Mouse (Mus musculus): ENCODE measurements around the gene Zp1. TPM values are rescaled to one million over a fixed set of nuclear protein-coding genes. Genes with fewer than 3 reads are reported as not detected.

Zp1 gene
- total and polyA plus RNA-seq, 2 experiments from 2014 or later, result 0.19 TPM; not detected in 1

DNA sequence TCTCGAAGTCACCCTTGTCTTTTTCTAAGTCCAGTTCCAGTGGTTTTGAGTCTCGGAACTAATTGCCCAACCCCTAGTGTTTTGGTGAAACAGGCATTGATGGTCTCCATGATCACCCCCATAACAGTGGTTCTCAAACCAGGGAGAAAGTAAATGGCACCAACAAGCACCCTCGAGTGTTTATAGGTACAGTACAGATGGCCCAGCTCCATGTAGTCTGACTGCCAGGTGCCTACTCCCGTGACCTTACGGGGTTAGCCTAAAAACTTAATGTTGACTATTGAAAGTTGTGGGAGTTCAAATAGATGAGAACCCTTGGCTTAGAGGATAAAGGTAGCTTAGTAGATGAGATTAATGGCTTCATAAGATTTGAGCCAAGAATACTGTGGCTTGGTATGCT is 19.4 kb downstream of the Zp1 start:
- Histone ChIP-seq H3K4me3 (ENCODE audit: low read depth, low read length) (no peak overlapping the region), H3K4me1 (ENCODE audit: control insufficient read depth, insufficient read depth) (peaks cover 37% of the 10 kb centered on the region), H3K9me3 (replicated peaks; ENCODE audit: control insufficient read depth, low read length) (no peaks in the 10 kb centered on the region), H3K9ac (replicated peaks; ENCODE audit: low read depth, low read length) (no peak overlapping the region), H3K27ac (ENCODE audit: low read depth) (no peak overlapping the region), H3K4me2 (ENCODE audit: low read depth, low read length) (no peak overlapping the region), H3K27me3 (ENCODE audit: control insufficient read depth, insufficient read depth, low read length) (no peaks in the 10 kb centered on the region), H3K36me3 (replicated peaks; ENCODE audit: control insufficient read depth, insufficient read depth, low read length) (peaks cover 84% of the 10 kb centered on the region)
- ATAC-seq (ENCODE audit: insufficient read depth, low read depth) (no peak), DNase-seq (ENCODE audit: low spot score) (no peak)
- TF ChIP-seq CTCF (IDR thresholded peaks at IDR 0.05; ENCODE audit: low read depth) (no peak), EP300 (IDR thresholded peaks at IDR 0.05; ENCODE audit: low read depth) (no peak)
- 92% methylated on average over 5 of the region's 5 CpGs for WGBS

DNA sequence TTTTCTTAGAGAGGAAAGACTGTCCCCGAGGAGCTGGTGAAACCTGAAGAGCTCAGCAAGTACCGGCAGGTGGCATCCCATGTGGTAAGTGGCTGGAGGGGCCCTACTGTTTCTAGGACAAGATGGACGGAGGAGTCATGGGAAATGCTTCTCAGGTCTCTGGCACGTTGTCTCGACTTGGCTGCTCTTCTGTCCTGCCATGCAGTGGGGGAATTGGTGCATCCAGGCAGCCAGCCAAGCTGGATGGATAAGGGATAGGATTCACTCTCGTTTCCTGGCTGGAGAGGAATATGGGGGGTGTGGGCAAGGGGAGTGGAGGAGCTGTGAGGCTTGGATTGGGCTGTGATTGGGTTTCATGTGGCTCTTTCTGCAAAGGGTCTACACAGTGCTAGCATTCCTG is 20.1 kb downstream of the Zp1 start:
- DNase-seq (ENCODE audit: low spot score) (peak; percentile 49), ATAC-seq (ENCODE audit: insufficient read depth, low read depth) (peak; percentile 28; the same call in 1 of the 2 replicates)
- TF ChIP-seq CTCF (IDR thresholded peaks at IDR 0.05; ENCODE audit: low read depth) (no peak), EP300 (IDR thresholded peaks at IDR 0.05; ENCODE audit: low read depth) (no peak)
- Histone ChIP-seq H3K27ac (ENCODE audit: low read depth) (peak overlapping the region; percentile 62), H3K9ac (replicated peaks; ENCODE audit: low read depth, low read length) (no peak overlapping the region), H3K36me3 (replicated peaks; ENCODE audit: control insufficient read depth, insufficient read depth, low read length) (peaks cover 77% of the 10 kb centered on the region), H3K27me3 (ENCODE audit: control insufficient read depth, insufficient read depth, low read length) (no peaks in the 10 kb centered on the region), H3K4me2 (ENCODE audit: low read depth, low read length) (no peak overlapping the region), H3K4me1 (ENCODE audit: control insufficient read depth, insufficient read depth) (peaks cover 36% of the 10 kb centered on the region), H3K4me3 (ENCODE audit: low read depth, low read length) (no peak overlapping the region), H3K9me3 (replicated peaks; ENCODE audit: control insufficient read depth, low read length) (no peaks in the 10 kb centered on the region)
- WGBS, result 16% methylated on average over 6 of the region's 6 CpGs

GRCm38 (mm10) chr19:10897491-10897890 is 22.9 kb downstream of the Zp1 start:
- Histone ChIP-seq H3K36me3 (replicated peaks; ENCODE audit: control insufficient read depth, insufficient read depth, low read length) (peaks cover 49% of the 10 kb centered on the region), H3K27me3 (ENCODE audit: control insufficient read depth, insufficient read depth, low read length) (no peaks in the 10 kb centered on the region), H3K4me1 (ENCODE audit: control insufficient read depth, insufficient read depth) (peaks cover 32% of the 10 kb centered on the region), H3K9ac (replicated peaks; ENCODE audit: low read depth, low read length) (peak overlapping the region; percentile 96; the same call in 1 of the 2 replicates), H3K4me3 (ENCODE audit: low read depth, low read length) (peak overlapping the region; percentile 93; the same call in 1 of the 2 replicates), H3K4me2 (ENCODE audit: low read depth, low read length) (peak overlapping the region; percentile 90), H3K9me3 (replicated peaks; ENCODE audit: control insufficient read depth, low read length) (no peaks in the 10 kb centered on the region), H3K27ac (ENCODE audit: low read depth) (peak overlapping the region; percentile 96)
- 50% methylated on average over 8 of the region's 8 CpGs for WGBS
- no peak for ATAC-seq (ENCODE audit: insufficient read depth, low read depth)
- TF ChIP-seq EP300 (IDR thresholded peaks at IDR 0.05; ENCODE audit: low read depth) (no peak), CTCF (IDR thresholded peaks at IDR 0.05; ENCODE audit: low read depth) (no peak)
- DNase-seq (ENCODE audit: low spot score), result no peak

DNA sequence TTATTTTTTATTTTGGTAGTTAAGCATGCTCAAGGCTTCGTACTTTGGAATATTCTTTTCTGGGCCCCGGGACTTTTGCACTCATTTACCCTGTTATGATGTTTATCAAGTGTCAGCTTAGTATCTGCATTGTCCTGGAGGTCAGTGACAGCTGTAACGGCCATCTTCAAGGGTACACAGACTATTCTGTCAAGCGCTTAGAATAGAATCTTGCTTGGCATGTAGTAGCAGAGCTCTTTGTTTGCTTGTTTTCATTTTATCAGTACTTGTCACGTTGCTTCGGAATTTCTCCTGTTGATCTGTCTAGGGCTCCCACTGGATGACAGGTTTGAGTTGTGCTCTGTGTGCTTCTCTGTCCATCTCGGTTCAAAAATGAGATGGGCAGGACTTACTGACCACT is 23.6 kb downstream of the Zp1 start:
- Histone ChIP-seq H3K27ac (ENCODE audit: low read depth) (peak overlapping the region; percentile 96), H3K27me3 (ENCODE audit: control insufficient read depth, insufficient read depth, low read length) (no peaks in the 10 kb centered on the region), H3K9ac (replicated peaks; ENCODE audit: low read depth, low read length) (peak overlapping the region; percentile 96), H3K36me3 (replicated peaks; ENCODE audit: control insufficient read depth, insufficient read depth, low read length) (peaks cover 43% of the 10 kb centered on the region), H3K4me1 (ENCODE audit: control insufficient read depth, insufficient read depth) (peaks cover 32% of the 10 kb centered on the region), H3K9me3 (replicated peaks; ENCODE audit: control insufficient read depth, low read length) (no peaks in the 10 kb centered on the region), H3K4me2 (ENCODE audit: low read depth, low read length) (peak overlapping the region; percentile 90), H3K4me3 (ENCODE audit: low read depth, low read length) (peak overlapping the region; percentile 93)
- peak; percentile 82 for DNase-seq (ENCODE audit: low spot score)
- peak; percentile 25; the same call in 1 of the 2 replicates for ATAC-seq (ENCODE audit: insufficient read depth, low read depth)
- 20% methylated on average over 7 of the region's 7 CpGs for WGBS
- no peak for TF ChIP-seq CTCF (IDR thresholded peaks at IDR 0.05; ENCODE audit: low read depth)
- no peak for TF ChIP-seq EP300 (IDR thresholded peaks at IDR 0.05; ENCODE audit: low read depth)

DNA sequence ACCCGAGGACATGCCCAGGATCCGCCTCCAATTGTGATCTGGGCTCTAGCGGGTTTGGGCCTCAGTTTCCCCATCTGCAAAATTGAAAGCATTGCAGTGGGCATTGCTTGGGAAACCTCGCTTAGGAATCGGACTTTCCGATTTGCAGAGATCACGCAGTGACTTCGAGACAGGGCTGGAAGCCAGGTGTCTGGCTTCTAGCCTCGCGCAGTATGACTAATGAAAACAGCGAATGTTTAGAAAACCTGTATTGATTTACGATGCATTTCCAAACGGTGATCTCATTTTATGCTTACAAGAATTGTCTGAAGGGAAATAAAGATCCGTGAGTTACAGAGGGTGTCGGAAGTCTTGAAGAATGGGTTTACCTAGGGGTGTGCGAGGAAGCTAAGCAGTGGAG is 24.7 kb downstream of the Zp1 start:
- Histone ChIP-seq H3K27me3 (ENCODE audit: control insufficient read depth, insufficient read depth, low read length) (no peaks in the 10 kb centered on the region), H3K4me3 (ENCODE audit: low read depth, low read length) (peak overlapping the region; percentile 93), H3K9me3 (replicated peaks; ENCODE audit: control insufficient read depth, low read length) (no peaks in the 10 kb centered on the region), H3K4me2 (ENCODE audit: low read depth, low read length) (peak overlapping the region; percentile 90), H3K27ac (ENCODE audit: low read depth) (peak overlapping the region; percentile 96), H3K36me3 (replicated peaks; ENCODE audit: control insufficient read depth, insufficient read depth, low read length) (peaks cover 31% of the 10 kb centered on the region), H3K4me1 (ENCODE audit: control insufficient read depth, insufficient read depth) (peaks cover 32% of the 10 kb centered on the region), H3K9ac (replicated peaks; ENCODE audit: low read depth, low read length) (peak overlapping the region; percentile 96)
- no peak for TF ChIP-seq CTCF (IDR thresholded peaks at IDR 0.05; ENCODE audit: low read depth)
- no peak for TF ChIP-seq EP300 (IDR thresholded peaks at IDR 0.05; ENCODE audit: low read depth)
- WGBS, result 1% methylated on average over 16 of the region's 16 CpGs
- DNase-seq (ENCODE audit: low spot score), result no peak
- ATAC-seq (ENCODE audit: insufficient read depth, low read depth), result no peak

- peak within 1 kb of the TSS; percentile 96 for H3K9ac ChIP-seq (replicated peaks; ENCODE audit: low read depth, low read length)
- peak within 1 kb of the TSS; percentile 90 for H3K4me2 ChIP-seq (ENCODE audit: low read depth, low read length)
- peaks cover 25% of the 10 kb centered on the region for H3K36me3 ChIP-seq (replicated peaks; ENCODE audit: control insufficient read depth, insufficient read depth, low read length)
- DNase-seq (ENCODE audit: low spot score), result peak; percentile 99
- H3K27me3 ChIP-seq (ENCODE audit: control insufficient read depth, insufficient read depth, low read length), result no peaks in the 10 kb centered on the region
- WGBS, result under 1% methylated on average over 42 of the region's 43 CpGs
- peak; percentile 93 for ATAC-seq (ENCODE audit: insufficient read depth, low read depth)
- peak within 1 kb of the TSS; percentile 93 for H3K4me3 ChIP-seq (ENCODE audit: low read depth, low read length)
- H3K9me3 ChIP-seq (replicated peaks; ENCODE audit: control insufficient read depth, low read length), result no peaks in the 10 kb centered on the region
- TF ChIP-seq EP300 (IDR thresholded peaks at IDR 0.05; ENCODE audit: low read depth), result 0 out of 2 replicates have a peak, but pooled peaks have one; percentile 43
- 0 out of 2 replicates have a peak, but pooled peaks have one; percentile 5 for TF ChIP-seq CTCF (IDR thresholded peaks at IDR 0.05; ENCODE audit: low read depth)
- peaks cover 25% of the 10 kb centered on the region for H3K4me1 ChIP-seq (ENCODE audit: control insufficient read depth, insufficient read depth)
- peak within 1 kb of the TSS; percentile 96 for H3K27ac ChIP-seq (ENCODE audit: low read depth)
Observed at GRCm38 (mm10) chr19:10895016-10895528, 25.4 kb downstream of the Zp1 start, which contains the start of gene Prpf19. Gene Prpf19 (plus strand): TSS chr19:10895231.

All from heart, postnatal 0 days (tissue).